Mouse (Mus musculus): Measurements from ENCODE around the gene Crk. TPM values are rescaled to one million over a fixed set of nuclear protein-coding genes. Genes with fewer than 3 reads are reported as not detected.

Crk gene
- polyA plus RNA-seq, 1 experiment from 2014 or later = 35.0 TPM

GRCm38 (mm10) chr11:75679439-75680171, 546 bp downstream of the Crk start:
- H3K9ac ChIP-seq (replicated peaks) = peak overlapping the region; percentile 95
- TF ChIP-seq CTCF (IDR thresholded peaks at IDR 0.05; ENCODE audit: low read depth) = peak; percentile 69
- TF ChIP-seq EP300 (IDR thresholded peaks at IDR 0.05; ENCODE audit: low read depth) = no peak
- peak; percentile 77 for DNase-seq
- no peaks in the 10 kb centered on the region for H3K27me3 ChIP-seq (ENCODE audit: insufficient read depth, low read length)
- peaks cover 30% of the 10 kb centered on the region for H3K4me1 ChIP-seq (ENCODE audit: insufficient read depth)
- peak overlapping the region; percentile 96 for H3K27ac ChIP-seq (ENCODE audit: low read depth)
- H3K4me3 ChIP-seq (ENCODE audit: low read depth, low read length) = peak overlapping the region; percentile 94
- peaks cover 11% of the 10 kb centered on the region for H3K36me3 ChIP-seq (replicated peaks; ENCODE audit: insufficient read depth, low read length)
- H3K9me3 ChIP-seq (ENCODE audit: low read length) = no peaks in the 10 kb centered on the region
- ATAC-seq = peak; percentile 64
- under 1% methylated on average over 43 of the region's 43 CpGs for WGBS (ENCODE audit: insufficient replicate concordance)
- H3K4me2 ChIP-seq (ENCODE audit: low read depth, low read length) = peak overlapping the region; percentile 81

- H3K27ac ChIP-seq (ENCODE audit: low read depth) = no peak overlapping the region
- no peak overlapping the region for H3K4me2 ChIP-seq (ENCODE audit: low read depth, low read length)
- no peak for ATAC-seq
- no peak for DNase-seq
- H3K9ac ChIP-seq (replicated peaks) = no peak overlapping the region
- no peak overlapping the region for H3K4me3 ChIP-seq (ENCODE audit: low read depth, low read length)
- TF ChIP-seq CTCF (IDR thresholded peaks at IDR 0.05; ENCODE audit: low read depth) (peak; percentile 33; the same call in 1 of the 2 replicates), EP300 (IDR thresholded peaks at IDR 0.05; ENCODE audit: low read depth) (no peak)
- no peaks in the 10 kb centered on the region for H3K9me3 ChIP-seq (ENCODE audit: low read length)
- WGBS (ENCODE audit: insufficient replicate concordance) = 95% methylated on average over 5 of the region's 5 CpGs
- H3K27me3 ChIP-seq (ENCODE audit: insufficient read depth, low read length) = no peaks in the 10 kb centered on the region
- peaks cover 20% of the 10 kb centered on the region for H3K4me1 ChIP-seq (ENCODE audit: insufficient read depth)
- H3K36me3 ChIP-seq (replicated peaks; ENCODE audit: insufficient read depth, low read length) = peaks cover 24% of the 10 kb centered on the region
Observed at GRCm38 (mm10) chr11:75684462-75684861, 5.4 kb downstream of the Crk start.

- Histone ChIP-seq H3K27me3 (ENCODE audit: insufficient read depth, low read length) (no peaks in the 10 kb centered on the region), H3K4me3 (ENCODE audit: low read depth, low read length) (no peak overlapping the region), H3K9ac (replicated peaks) (no peak overlapping the region), H3K4me2 (ENCODE audit: low read depth, low read length) (no peak overlapping the region; the same call in 1 of the 2 replicates), H3K36me3 (replicated peaks; ENCODE audit: insufficient read depth, low read length) (peaks cover 24% of the 10 kb centered on the region), H3K27ac (ENCODE audit: low read depth) (no peak overlapping the region), H3K4me1 (ENCODE audit: insufficient read depth) (peaks cover 20% of the 10 kb centered on the region), H3K9me3 (ENCODE audit: low read length) (no peaks in the 10 kb centered on the region)
- DNase-seq (no peak), ATAC-seq (no peak)
- 86% methylated on average over 2 of the region's 2 CpGs for WGBS (ENCODE audit: insufficient replicate concordance)
- TF ChIP-seq CTCF (IDR thresholded peaks at IDR 0.05; ENCODE audit: low read depth) (no peak), EP300 (IDR thresholded peaks at IDR 0.05; ENCODE audit: low read depth) (no peak)
Observed at GRCm38 (mm10) chr11:75684956-75685355, 5.9 kb downstream of the Crk start.

- peak overlapping the region; percentile 67 for H3K27ac ChIP-seq (ENCODE audit: low read depth)
- H3K27me3 ChIP-seq (ENCODE audit: insufficient read depth, low read length) = no peaks in the 10 kb centered on the region
- H3K4me3 ChIP-seq (ENCODE audit: low read depth, low read length) = no peak overlapping the region
- DNase-seq (no peak), ATAC-seq (peak; percentile 13; the same call in 1 of the 2 replicates)
- H3K9me3 ChIP-seq (ENCODE audit: low read length) = no peaks in the 10 kb centered on the region
- H3K9ac ChIP-seq (replicated peaks) = no peak overlapping the region
- 26% methylated on average over 2 of the region's 2 CpGs for WGBS (ENCODE audit: insufficient replicate concordance)
- TF ChIP-seq EP300 (IDR thresholded peaks at IDR 0.05; ENCODE audit: low read depth) (no peak), CTCF (IDR thresholded peaks at IDR 0.05; ENCODE audit: low read depth) (no peak)
- H3K4me2 ChIP-seq (ENCODE audit: low read depth, low read length) = peak overlapping the region; percentile 35; the same call in 1 of the 2 replicates
- H3K36me3 ChIP-seq (replicated peaks; ENCODE audit: insufficient read depth, low read length) = peaks cover 32% of the 10 kb centered on the region
- H3K4me1 ChIP-seq (ENCODE audit: insufficient read depth) = peaks cover 3% of the 10 kb centered on the region
Observed at GRCm38 (mm10) chr11:75687343-75687993, 8.4 kb downstream of the Crk start.

GRCm38 (mm10) chr11:75688132-75688531, 9.1 kb downstream of the Crk start:
- H3K4me3 ChIP-seq (ENCODE audit: low read depth, low read length) = no peak overlapping the region
- peaks cover 3% of the 10 kb centered on the region for H3K4me1 ChIP-seq (ENCODE audit: insufficient read depth)
- H3K9me3 ChIP-seq (ENCODE audit: low read length) = no peaks in the 10 kb centered on the region
- peak overlapping the region; percentile 67 for H3K27ac ChIP-seq (ENCODE audit: low read depth)
- DNase-seq (no peak), ATAC-seq (no peak)
- TF ChIP-seq EP300 (IDR thresholded peaks at IDR 0.05; ENCODE audit: low read depth) (no peak), CTCF (IDR thresholded peaks at IDR 0.05; ENCODE audit: low read depth) (no peak)
- WGBS (ENCODE audit: insufficient replicate concordance) = 85% methylated on average over 2 of the region's 2 CpGs
- H3K36me3 ChIP-seq (replicated peaks; ENCODE audit: insufficient read depth, low read length) = peaks cover 35% of the 10 kb centered on the region
- no peaks in the 10 kb centered on the region for H3K27me3 ChIP-seq (ENCODE audit: insufficient read depth, low read length)
- no peak overlapping the region for H3K9ac ChIP-seq (replicated peaks)
- H3K4me2 ChIP-seq (ENCODE audit: low read depth, low read length) = peak overlapping the region; percentile 35; the same call in 1 of the 2 replicates

GRCm38 (mm10) chr11:75689977-75690376, 10.9 kb downstream of the Crk start:
- no peaks in the 10 kb centered on the region for H3K27me3 ChIP-seq (ENCODE audit: insufficient read depth, low read length)
- DNase-seq (no peak), ATAC-seq (no peak)
- WGBS (ENCODE audit: insufficient replicate concordance) = 77% methylated on average over 1 of the region's 1 CpGs
- no peak overlapping the region for H3K4me3 ChIP-seq (ENCODE audit: low read depth, low read length)
- no peak overlapping the region for H3K4me2 ChIP-seq (ENCODE audit: low read depth, low read length)
- peaks cover 3% of the 10 kb centered on the region for H3K4me1 ChIP-seq (ENCODE audit: insufficient read depth)
- no peak overlapping the region for H3K9ac ChIP-seq (replicated peaks)
- no peaks in the 10 kb centered on the region for H3K9me3 ChIP-seq (ENCODE audit: low read length)
- H3K27ac ChIP-seq (ENCODE audit: low read depth) = no peak overlapping the region
- peaks cover 47% of the 10 kb centered on the region for H3K36me3 ChIP-seq (replicated peaks; ENCODE audit: insufficient read depth, low read length)
- no peak for TF ChIP-seq CTCF (IDR thresholded peaks at IDR 0.05; ENCODE audit: low read depth)
- TF ChIP-seq EP300 (IDR thresholded peaks at IDR 0.05; ENCODE audit: low read depth) = no peak

All from liver, postnatal 0 days (tissue).